Comparison of ENCODE assay signal across 17 mouse cellular contexts in genomic region chr4:130212421-130212820, GRCm38 (mm10). TPM values are rescaled to one million over a fixed set of nuclear protein-coding genes. Genes with fewer than 3 reads are reported as not detected.
"Had no signal": no experiment of that assay in that cellular context is flagged by ENCODE, and none has a peak within 500 bp of the region (broad histone marks: within the 10 kb centered on the region; RNA-seq: fewer than 3 reads in every experiment).

No protein-coding gene starts in this region.

- DNase-seq: kidney, adult 2 months; kidney, postnatal 14 days; left cerebral cortex, postnatal 4 days; lung, adult 2 months; lung, postnatal 36 days; right cerebral cortex, postnatal 14 days; thymus, postnatal 4 days had no signal

- H3K27me3 ChIP-seq: midbrain, embryonic 13.5 days had no signal

- H3K9me3 ChIP-seq: kidney, embryonic 15.5 days; midbrain, embryonic 13.5 days had no signal

- H3K9ac ChIP-seq: kidney, embryonic 15.5 days; midbrain, embryonic 13.5 days had no signal

- H3K4me3 ChIP-seq: kidney, embryonic 15.5 days; midbrain, embryonic 13.5 days had no signal

- H3K36me3 ChIP-seq: kidney, embryonic 15.5 days; midbrain, embryonic 13.5 days had no signal

- H3K27ac ChIP-seq: kidney, embryonic 15.5 days; midbrain, embryonic 13.5 days had no signal

- ATAC-seq: intestine, embryonic 16.5 days; lung, postnatal 0 days; midbrain, embryonic 13.5 days had no signal

- H3K4me2 ChIP-seq: kidney, embryonic 15.5 days; midbrain, embryonic 13.5 days had no signal

- H3K4me1 ChIP-seq: kidney, embryonic 15.5 days; midbrain, embryonic 13.5 days had no signal

RNA-seq across cellular contexts. Expression of gene Gm853, which starts 9.8 kb away (rescaled TPM):
- total RNA-seq: layer of hippocampus, postnatal 10 days; left cerebral cortex, postnatal 4 days; megakaryocyte progenitor cell, adult 5-6 weeks had no signal
- polyA plus RNA-seq: intestine, embryonic 16.5 days; lung, adult 2 months; lung, postnatal 0 days; midbrain, postnatal 0 days; neural tube, embryonic 14.5 days; spleen, adult 2 months; stomach, embryonic 16.5 days had no signal
